Mouse (Mus musculus): Measurements from ENCODE around the gene Cttn. TPM values are rescaled to one million over a fixed set of nuclear protein-coding genes. Genes with fewer than 3 reads are reported as not detected.
A peak's percentile ranks its signal among the peaks of the same experiment; 100 is the strongest.

Cttn gene
- polyA plus RNA-seq, 1 experiment from 2014 or later: 177 TPM

- Histone ChIP-seq H3K9ac (replicated peaks; ENCODE audit: low read length) (no peak overlapping the region), H3K27me3 (ENCODE audit: control insufficient read depth, insufficient read depth, low read length) (no peaks in the 10 kb centered on the region), H3K27ac (replicated peaks; ENCODE audit: low read depth, low read length) (no peak overlapping the region), H3K36me3 (ENCODE audit: control insufficient read depth, insufficient read depth, low read length) (peaks cover 95% of the 10 kb centered on the region), H3K4me3 (replicated peaks; ENCODE audit: low read depth, low read length) (no peak overlapping the region), H3K4me1 (ENCODE audit: control insufficient read depth, insufficient read depth, low read length) (no peaks in the 10 kb centered on the region), H3K9me3 (ENCODE audit: control insufficient read depth, low read length) (no peaks in the 10 kb centered on the region), H3K4me2 (ENCODE audit: low read length) (no peak overlapping the region)
- 96% methylated on average over 6 of the region's 6 CpGs for WGBS
- DNase-seq (no peak), ATAC-seq (ENCODE audit: low FRiP score, low TSS enrichment) (no peak)
These were observed 9.4 kb downstream of the Cttn start for GRCm38 (mm10) chr7:144461246-144461902.

- Histone ChIP-seq H3K4me1 (ENCODE audit: control insufficient read depth, insufficient read depth, low read length) (no peaks in the 10 kb centered on the region), H3K36me3 (ENCODE audit: control insufficient read depth, insufficient read depth, low read length) (peaks cover 100% of the 10 kb centered on the region), H3K27me3 (ENCODE audit: control insufficient read depth, insufficient read depth, low read length) (no peaks in the 10 kb centered on the region), H3K27ac (replicated peaks; ENCODE audit: low read depth, low read length) (no peak overlapping the region), H3K4me3 (replicated peaks; ENCODE audit: low read depth, low read length) (no peak overlapping the region), H3K9me3 (ENCODE audit: control insufficient read depth, low read length) (no peaks in the 10 kb centered on the region), H3K4me2 (ENCODE audit: low read length) (no peak overlapping the region), H3K9ac (replicated peaks; ENCODE audit: low read length) (no peak overlapping the region)
- ATAC-seq (ENCODE audit: low FRiP score, low TSS enrichment) (no peak), DNase-seq (no peak)
- 89% methylated on average over 1 of the region's 1 CpGs for WGBS
These were observed 11.9 kb downstream of the Cttn start for GRCm38 (mm10) chr7:144458881-144459280.

- no peak overlapping the region for H3K4me3 ChIP-seq (replicated peaks; ENCODE audit: low read depth, low read length)
- no peak for DNase-seq
- no peak overlapping the region for H3K9ac ChIP-seq (replicated peaks; ENCODE audit: low read length)
- 92% methylated on average over 9 of the region's 9 CpGs for WGBS
- peaks cover 99% of the 10 kb centered on the region for H3K36me3 ChIP-seq (ENCODE audit: control insufficient read depth, insufficient read depth, low read length)
- no peak overlapping the region for H3K27ac ChIP-seq (replicated peaks; ENCODE audit: low read depth, low read length)
- H3K9me3 ChIP-seq (ENCODE audit: control insufficient read depth, low read length): no peaks in the 10 kb centered on the region
- no peaks in the 10 kb centered on the region for H3K4me1 ChIP-seq (ENCODE audit: control insufficient read depth, insufficient read depth, low read length)
- no peak overlapping the region for H3K4me2 ChIP-seq (ENCODE audit: low read length)
- no peak for ATAC-seq (ENCODE audit: low FRiP score, low TSS enrichment)
- no peaks in the 10 kb centered on the region for H3K27me3 ChIP-seq (ENCODE audit: control insufficient read depth, insufficient read depth, low read length)
These were observed 20.1 kb downstream of the Cttn start for GRCm38 (mm10) chr7:144450661-144451060.

- Histone ChIP-seq H3K4me3 (replicated peaks; ENCODE audit: low read depth, low read length) (no peak overlapping the region), H3K9ac (replicated peaks; ENCODE audit: low read length) (no peak overlapping the region), H3K4me1 (ENCODE audit: control insufficient read depth, insufficient read depth, low read length) (no peaks in the 10 kb centered on the region), H3K9me3 (ENCODE audit: control insufficient read depth, low read length) (no peaks in the 10 kb centered on the region), H3K27me3 (ENCODE audit: control insufficient read depth, insufficient read depth, low read length) (no peaks in the 10 kb centered on the region), H3K27ac (replicated peaks; ENCODE audit: low read depth, low read length) (no peak overlapping the region), H3K36me3 (ENCODE audit: control insufficient read depth, insufficient read depth, low read length) (peaks cover 99% of the 10 kb centered on the region), H3K4me2 (ENCODE audit: low read length) (no peak overlapping the region)
- 92% methylated on average over 13 of the region's 13 CpGs for WGBS
- ATAC-seq (ENCODE audit: low FRiP score, low TSS enrichment) (peak; percentile 48; the same call in 1 of the 2 replicates), DNase-seq (peak; percentile 74)
These were observed 20.9 kb downstream of the Cttn start for GRCm38 (mm10) chr7:144449637-144450570.

GRCm38 (mm10) chr7:144448186-144448585, 22.6 kb downstream of the Cttn start:
- no peak overlapping the region for H3K9ac ChIP-seq (replicated peaks; ENCODE audit: low read length)
- 100% methylated on average over 1 of the region's 1 CpGs for WGBS

GRCm38 (mm10) chr7:144447146-144447545, 23.7 kb downstream of the Cttn start:
- H3K9ac ChIP-seq (replicated peaks; ENCODE audit: low read length): no peak overlapping the region
- ATAC-seq (ENCODE audit: low FRiP score, low TSS enrichment): no peak
- H3K4me2 ChIP-seq (ENCODE audit: low read length): no peak overlapping the region
- no peaks in the 10 kb centered on the region for H3K4me1 ChIP-seq (ENCODE audit: control insufficient read depth, insufficient read depth, low read length)
- H3K9me3 ChIP-seq (ENCODE audit: control insufficient read depth, low read length): no peaks in the 10 kb centered on the region
- no peak for DNase-seq
- H3K4me3 ChIP-seq (replicated peaks; ENCODE audit: low read depth, low read length): no peak overlapping the region
- no peak overlapping the region for H3K27ac ChIP-seq (replicated peaks; ENCODE audit: low read depth, low read length)
- no peaks in the 10 kb centered on the region for H3K27me3 ChIP-seq (ENCODE audit: control insufficient read depth, insufficient read depth, low read length)
- WGBS: 87% methylated on average over 3 of the region's 3 CpGs
- H3K36me3 ChIP-seq (ENCODE audit: control insufficient read depth, insufficient read depth, low read length): peaks cover 82% of the 10 kb centered on the region

More at GRCm38 (mm10) chr7:144448186-144448585, 22.6 kb downstream of the Cttn start:
- no peaks in the 10 kb centered on the region for H3K27me3 ChIP-seq (ENCODE audit: control insufficient read depth, insufficient read depth, low read length)
- H3K27ac ChIP-seq (replicated peaks; ENCODE audit: low read depth, low read length): no peak overlapping the region
- H3K4me1 ChIP-seq (ENCODE audit: control insufficient read depth, insufficient read depth, low read length): no peaks in the 10 kb centered on the region
- no peaks in the 10 kb centered on the region for H3K9me3 ChIP-seq (ENCODE audit: control insufficient read depth, low read length)
- no peak overlapping the region for H3K4me2 ChIP-seq (ENCODE audit: low read length)
- DNase-seq (no peak), ATAC-seq (ENCODE audit: low FRiP score, low TSS enrichment) (no peak)
- H3K4me3 ChIP-seq (replicated peaks; ENCODE audit: low read depth, low read length): no peak overlapping the region
- H3K36me3 ChIP-seq (ENCODE audit: control insufficient read depth, insufficient read depth, low read length): peaks cover 92% of the 10 kb centered on the region

GRCm38 (mm10) chr7:144444788-144445187, 26.0 kb downstream of the Cttn start:
- peaks cover 81% of the 10 kb centered on the region for H3K36me3 ChIP-seq (ENCODE audit: control insufficient read depth, insufficient read depth, low read length)
- no peak for ATAC-seq (ENCODE audit: low FRiP score, low TSS enrichment)
- no peak for DNase-seq

GRCm38 (mm10) chr7:144441976-144442375, 28.8 kb downstream of the Cttn start:
- no peak overlapping the region for H3K9ac ChIP-seq (replicated peaks; ENCODE audit: low read length)
- H3K36me3 ChIP-seq (ENCODE audit: control insufficient read depth, insufficient read depth, low read length): peaks cover 81% of the 10 kb centered on the region
- WGBS: 93% methylated on average over 4 of the region's 4 CpGs
- no peaks in the 10 kb centered on the region for H3K4me1 ChIP-seq (ENCODE audit: control insufficient read depth, insufficient read depth, low read length)
- no peaks in the 10 kb centered on the region for H3K27me3 ChIP-seq (ENCODE audit: control insufficient read depth, insufficient read depth, low read length)
- ATAC-seq (ENCODE audit: low FRiP score, low TSS enrichment) (no peak), DNase-seq (no peak)
- H3K27ac ChIP-seq (replicated peaks; ENCODE audit: low read depth, low read length): no peak overlapping the region
- H3K4me2 ChIP-seq (ENCODE audit: low read length): no peak overlapping the region
- no peak overlapping the region for H3K4me3 ChIP-seq (replicated peaks; ENCODE audit: low read depth, low read length)
- no peaks in the 10 kb centered on the region for H3K9me3 ChIP-seq (ENCODE audit: control insufficient read depth, low read length)

More at GRCm38 (mm10) chr7:144444788-144445187, 26.0 kb downstream of the Cttn start:
- WGBS: 95% methylated on average over 7 of the region's 7 CpGs
- Histone ChIP-seq H3K4me1 (ENCODE audit: control insufficient read depth, insufficient read depth, low read length) (no peaks in the 10 kb centered on the region), H3K9me3 (ENCODE audit: control insufficient read depth, low read length) (no peaks in the 10 kb centered on the region), H3K9ac (replicated peaks; ENCODE audit: low read length) (no peak overlapping the region), H3K4me2 (ENCODE audit: low read length) (no peak overlapping the region), H3K27me3 (ENCODE audit: control insufficient read depth, insufficient read depth, low read length) (no peaks in the 10 kb centered on the region), H3K4me3 (replicated peaks; ENCODE audit: low read depth, low read length) (no peak overlapping the region), H3K27ac (replicated peaks; ENCODE audit: low read depth, low read length) (no peak overlapping the region)
